Mouse (Mus musculus): ENCODE measurements around the gene Cdipt. TPM values are rescaled to one million over a fixed set of nuclear protein-coding genes. Genes with fewer than 3 reads are reported as not detected.
A peak's percentile ranks its signal among the peaks of the same experiment; 100 is the strongest.

Cdipt gene
- total RNA-seq, 2 experiments from 2014 or later, result 38.3 to 39.9 TPM

DNA sequence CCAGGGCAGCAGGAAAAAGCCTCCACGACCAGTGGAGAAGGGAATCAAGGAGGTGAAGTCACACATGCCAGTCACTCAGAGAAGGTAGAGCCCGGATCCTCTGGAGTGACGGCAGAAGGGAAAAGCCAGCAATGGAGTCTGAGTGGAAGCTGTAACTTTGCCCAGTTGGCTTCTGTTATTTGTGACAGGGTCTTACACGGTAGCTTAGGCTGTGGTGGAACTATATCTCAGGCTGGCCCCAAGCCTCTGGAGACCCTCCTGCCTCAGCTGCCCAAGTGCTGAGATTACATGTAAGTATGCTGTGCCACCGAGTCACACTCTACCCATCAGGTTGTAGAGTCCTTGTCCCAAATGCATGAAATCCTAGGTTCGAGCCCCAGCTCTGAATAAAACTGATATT lies 37.7 kb downstream of the Cdipt start:
- no peak for DNase-seq

DNA sequence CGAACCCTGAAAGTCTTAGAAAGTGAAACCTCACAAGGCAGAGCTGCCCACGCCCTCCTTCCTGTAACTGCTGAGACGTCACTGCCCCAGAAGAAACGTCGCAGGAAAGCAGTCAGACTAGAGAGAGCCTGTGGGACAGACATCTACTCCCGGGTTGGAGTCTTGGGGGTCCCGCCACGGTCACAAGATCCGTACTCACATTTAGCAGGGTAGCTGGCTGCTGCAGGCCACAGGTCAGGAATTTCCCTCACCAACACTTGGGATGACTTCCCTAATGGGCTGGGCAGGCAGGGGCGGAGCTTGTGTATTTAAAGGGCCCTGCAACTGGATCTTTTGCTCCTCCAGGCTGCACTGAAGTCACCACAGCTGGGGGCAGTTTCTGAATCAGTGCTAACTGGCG lies 38.6 kb downstream of the Cdipt start, which contains the start of gene Mvp:
Gene Mvp (minus strand): TSS at position 302 of the 400 bp plus-strand sequence.
- DNase-seq, result peak; percentile 58

DNA sequence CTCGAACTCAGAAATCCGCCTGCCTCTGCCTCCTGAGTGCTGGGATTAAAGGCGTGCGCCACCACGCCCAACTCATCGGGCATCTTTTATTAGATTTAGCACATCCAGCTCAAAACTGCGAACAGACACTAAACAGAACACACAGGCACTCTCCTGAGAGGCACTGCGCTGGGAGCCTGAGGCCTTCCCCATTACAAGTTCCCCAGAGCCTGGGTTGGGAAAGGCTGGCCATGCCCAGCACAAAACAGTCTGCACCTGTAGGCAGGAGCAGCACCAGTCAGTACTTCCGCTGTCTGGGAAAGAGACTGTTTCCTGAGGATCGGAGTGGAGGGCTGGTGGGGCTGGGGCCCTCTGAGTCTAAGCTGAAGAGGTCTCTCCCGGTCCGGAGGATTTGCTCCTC lies 39.3 kb downstream of the Cdipt start:
- no peak for DNase-seq

DNA sequence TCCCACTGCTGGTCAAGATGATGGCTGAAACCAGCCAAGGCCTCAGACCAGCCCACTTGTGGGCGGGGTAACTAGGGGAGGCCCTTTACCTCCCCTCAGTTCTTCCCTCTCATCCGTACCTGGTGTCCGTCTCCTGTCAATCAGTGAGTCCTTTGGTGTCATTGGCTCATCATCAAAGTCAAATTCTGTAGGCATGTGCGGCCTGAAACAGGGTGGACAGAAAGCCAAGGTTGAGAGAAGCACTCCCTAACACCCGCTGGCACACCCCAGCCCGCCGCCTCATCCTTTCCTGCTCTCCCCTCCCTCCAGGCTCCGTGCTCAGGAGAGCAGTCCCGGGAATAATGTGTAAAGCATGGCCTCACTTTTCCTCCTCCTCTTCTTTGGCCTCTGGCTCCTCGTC lies 40.4 kb downstream of the Cdipt start:
- DNase-seq, result no peak

DNA sequence TGATC lies 40.6 kb downstream of the Cdipt start, which contains the start of gene Pagr1b:
Gene Pagr1b (minus strand): TSS at position 4 of the 5 bp plus-strand sequence.
- no peak for DNase-seq

DNA sequence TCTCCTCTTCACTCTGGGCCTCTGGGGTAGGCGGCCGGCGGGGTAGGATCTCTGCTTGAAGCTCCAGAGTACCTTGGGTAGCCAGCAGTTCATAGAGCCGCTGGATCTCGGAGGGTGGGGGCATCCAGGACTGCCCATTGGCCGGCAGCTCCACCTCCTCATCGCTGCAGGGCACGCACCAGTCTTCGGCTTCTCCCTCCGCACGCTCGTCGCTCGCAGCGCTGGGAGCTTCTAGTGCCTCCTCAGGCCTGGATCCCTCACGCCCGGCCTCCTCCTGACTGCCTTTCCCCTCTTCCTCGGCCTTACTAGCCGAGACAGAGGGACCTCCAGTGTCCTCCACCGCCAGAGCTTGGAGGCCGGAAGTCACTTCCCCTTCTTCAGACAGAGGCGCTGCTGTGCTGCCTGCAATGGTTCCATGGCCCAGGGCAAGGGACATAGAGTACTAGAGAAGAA lies 40.8 kb downstream of the Cdipt start:
- DNase-seq, result no peak

DNA sequence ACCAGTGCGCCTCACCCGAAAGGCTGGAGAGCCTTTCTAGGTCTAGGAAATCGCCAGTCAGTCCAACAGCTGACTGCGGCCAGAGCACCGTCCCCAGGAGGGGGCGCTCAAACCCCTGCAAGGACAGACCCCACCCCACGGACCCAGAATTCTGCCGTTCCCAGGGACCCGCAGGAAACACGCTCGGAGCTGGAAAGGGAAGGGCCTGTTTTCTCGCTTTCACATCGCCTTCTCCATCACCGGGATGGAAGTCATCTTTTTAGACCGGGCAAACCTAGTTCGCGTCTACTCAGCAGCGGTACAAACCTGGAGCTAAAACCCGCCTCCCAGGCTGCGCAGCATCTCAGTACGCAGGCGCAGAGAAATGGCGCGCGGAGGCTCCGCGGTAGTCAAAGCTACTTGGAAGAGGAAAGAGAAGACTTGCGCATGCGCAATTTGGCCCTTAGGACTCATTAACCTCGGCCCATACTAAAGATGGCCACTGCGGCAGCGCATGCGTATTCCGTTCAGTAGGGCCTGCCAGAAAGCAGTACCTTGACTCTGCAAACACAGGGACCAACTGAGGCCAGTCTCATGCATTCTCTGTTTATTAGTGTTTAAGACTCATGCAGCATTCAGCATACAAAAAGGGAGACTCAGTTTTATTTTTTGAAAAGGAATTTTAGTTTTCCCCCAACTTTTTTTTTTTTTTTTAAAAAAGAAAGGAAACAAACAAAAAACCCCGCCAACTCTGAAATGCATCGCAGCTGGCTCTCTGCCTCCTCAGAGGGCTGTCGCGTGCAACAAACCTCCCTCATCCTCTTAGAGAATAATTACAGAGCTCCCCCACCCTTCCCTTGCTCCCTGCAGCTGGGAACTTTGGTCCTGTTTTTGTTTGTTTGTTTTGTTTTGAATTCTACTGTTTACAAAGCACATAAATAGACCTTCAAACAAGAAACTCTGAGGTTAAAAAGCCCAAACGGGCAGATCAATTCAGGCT lies 41.5 kb downstream of the Cdipt start, which contains the start of gene Pagr1a:
Gene Pagr1a (minus strand): TSS at position 382 of the 979 bp plus-strand sequence.
- DNase-seq, result peak; percentile 96

DNA sequence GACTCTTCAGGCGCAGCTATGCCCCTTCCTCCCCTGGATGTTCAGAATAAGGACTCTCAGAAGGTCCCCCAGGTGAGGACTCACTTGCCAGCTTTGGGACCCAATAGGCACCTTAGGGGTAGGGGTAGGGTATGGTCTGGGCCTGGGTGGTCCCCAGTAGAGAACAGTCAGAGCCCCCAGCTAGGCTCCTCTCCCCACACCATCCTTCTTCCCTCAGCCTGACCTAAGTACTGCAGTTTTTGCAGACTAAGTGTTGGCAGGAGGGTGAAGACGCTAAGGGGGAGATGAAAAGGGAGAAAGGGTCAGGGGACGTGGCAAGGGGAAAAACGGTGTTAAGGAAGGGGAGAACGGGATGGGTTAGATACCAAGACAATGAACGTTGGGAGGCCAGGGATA lies 42.2 kb downstream of the Cdipt start:
- DNase-seq, result no peak

DNA sequence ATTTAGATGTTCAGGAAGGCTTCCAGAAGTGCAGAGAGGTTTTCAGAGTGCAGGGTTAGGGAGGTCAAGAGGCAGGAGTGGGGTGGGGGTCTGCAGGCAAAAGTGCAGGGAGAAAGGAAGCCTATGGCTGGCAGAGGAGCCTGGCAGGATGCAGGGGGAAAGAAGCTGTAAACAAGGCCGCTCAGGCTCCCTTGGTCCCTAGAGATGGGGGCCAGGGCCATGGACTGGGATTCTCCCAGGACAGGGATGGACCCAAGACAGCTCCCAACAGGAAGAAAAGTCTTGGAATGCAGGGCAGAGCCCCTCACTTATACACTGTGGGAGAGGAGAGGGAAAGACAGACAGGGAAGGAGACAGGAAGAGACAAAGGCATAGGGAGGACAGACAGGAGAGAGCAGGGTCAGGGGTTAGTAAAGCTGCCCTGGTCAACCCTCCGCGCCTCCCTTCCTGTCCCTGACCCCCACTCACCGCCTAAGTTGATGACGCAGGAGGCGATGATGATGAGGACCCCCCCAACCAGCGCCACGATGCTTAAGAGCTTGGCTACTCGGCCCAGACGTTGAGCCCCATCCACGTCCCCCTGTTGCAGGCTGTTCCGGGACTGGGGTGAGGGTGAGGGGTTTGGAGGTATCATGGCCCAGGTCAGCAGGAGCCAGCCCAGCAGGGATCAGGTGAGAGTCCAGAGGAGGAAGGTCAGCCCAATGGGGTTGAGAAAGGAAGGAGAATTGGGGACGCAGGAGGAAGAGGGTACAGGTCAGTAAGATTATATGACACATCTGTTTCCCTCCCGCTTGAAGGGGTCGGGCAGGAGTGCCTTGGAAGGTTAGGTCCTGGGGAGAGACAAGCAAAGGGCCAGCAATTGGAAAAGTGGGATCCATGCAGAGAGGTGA lies 42.9 kb downstream of the Cdipt start:
- peak; percentile 14 for DNase-seq

DNA sequence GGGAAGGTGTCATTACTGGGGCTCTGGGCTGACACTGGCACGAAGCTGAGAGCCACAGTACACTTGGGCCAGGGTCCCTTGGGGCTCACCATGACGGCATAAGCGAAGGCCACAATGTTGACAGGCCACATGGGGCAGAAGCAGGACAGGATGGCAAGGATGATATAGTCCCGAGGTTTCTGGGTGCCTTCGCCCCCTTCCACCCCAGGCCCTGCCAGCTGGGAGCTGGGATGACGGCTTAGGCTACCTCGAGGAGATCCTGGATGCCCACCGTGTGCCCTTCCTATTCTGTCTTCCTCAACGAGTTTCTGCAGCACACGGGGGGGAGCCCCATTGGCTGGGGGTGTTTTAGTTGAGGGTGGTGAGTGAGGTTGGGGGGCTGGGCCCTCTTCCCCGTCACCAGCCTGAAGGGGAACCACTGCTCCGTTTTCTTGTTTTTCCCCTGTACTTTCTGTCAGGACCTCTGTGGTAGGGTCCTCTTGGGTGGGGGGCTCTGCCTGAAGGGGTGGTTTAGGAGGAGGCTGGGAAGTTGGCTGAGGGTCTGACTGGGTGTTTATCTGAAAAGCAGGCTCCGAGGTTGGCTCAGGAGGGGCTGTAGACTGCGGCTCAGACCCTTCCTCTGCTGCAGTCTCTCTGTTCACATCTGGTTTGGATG lies 43.7 kb downstream of the Cdipt start:
- no peak for DNase-seq

DNA sequence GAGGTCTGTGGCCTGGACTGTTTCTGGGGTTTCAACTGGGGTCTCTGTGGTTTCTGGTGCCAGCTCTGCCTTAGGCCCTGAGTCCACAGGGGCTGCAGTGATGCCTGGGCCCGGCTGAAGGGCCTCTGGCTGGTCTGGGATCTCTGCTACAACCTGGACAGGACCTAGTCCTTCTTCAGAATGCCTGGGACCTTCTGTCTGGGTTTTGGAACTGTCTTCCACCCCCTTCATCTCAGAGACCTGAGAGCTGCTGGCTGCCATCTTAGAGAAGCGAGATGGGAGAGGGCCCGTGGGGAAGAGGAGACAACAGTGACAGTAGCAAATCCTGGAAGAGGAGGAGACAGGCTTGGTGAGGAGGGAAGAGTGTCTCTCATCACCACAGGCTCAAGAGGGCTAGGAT lies 44.3 kb downstream of the Cdipt start:
- no peak for DNase-seq

DNA sequence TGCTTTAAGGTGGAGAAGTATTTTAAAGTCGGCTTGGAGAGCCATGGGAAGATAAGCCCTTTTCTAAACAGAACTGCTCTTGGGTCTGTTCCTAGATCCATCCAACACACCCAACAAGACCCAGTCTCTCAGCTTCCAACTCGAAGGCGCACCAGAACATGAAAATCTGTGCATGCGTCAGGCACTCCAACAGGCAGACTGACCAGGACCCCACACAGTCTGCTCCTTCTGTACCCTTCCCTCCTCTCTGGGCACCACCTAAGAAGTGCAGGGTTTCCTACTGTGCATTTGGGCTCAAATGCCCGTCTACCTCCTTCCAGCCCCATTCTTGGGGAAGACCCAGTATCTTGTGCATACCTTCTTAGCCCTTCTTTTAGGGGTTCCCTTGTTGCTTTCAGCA lies 44.8 kb downstream of the Cdipt start:
- DNase-seq, result no peak

DNA sequence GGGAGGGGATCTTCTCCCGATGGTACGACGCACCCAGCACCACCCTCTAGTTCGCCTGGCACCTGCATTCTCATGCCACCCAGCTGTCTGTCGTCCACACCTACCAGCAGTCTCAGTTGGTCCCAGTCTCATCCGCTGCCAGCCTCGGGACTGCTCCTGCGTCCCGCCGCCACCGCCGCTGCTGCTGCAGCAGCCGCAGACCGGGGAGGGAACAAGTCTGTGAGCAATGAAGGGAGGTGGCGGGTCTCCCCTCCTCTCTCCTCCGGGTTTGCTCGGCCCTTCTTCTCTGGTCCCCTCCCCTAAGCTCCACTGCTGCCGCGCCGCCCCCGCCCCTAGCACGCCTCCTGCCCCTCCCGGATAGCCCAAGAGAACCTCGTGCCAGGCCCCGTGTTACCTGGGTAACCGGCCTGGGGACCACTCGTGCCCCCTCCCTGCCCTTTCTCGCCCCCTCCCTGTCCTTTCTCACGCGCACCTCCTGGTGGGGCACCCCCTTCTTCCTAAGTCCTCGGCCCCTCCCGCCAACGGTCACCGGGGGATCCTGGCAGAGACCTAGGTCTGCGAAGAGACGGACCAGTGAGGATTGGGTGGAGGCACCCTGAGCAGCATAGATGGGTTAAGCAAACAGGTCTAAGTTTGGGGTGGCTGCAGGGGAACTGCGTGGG lies 45.3 kb downstream of the Cdipt start, which contains the start of the genes Gm42742 and Prrt2:
Gene Gm42742 (minus strand): TSS at position 197 of the 662 bp plus-strand sequence.
Gene Prrt2 (minus strand): TSS at position 311 of the 662 bp plus-strand sequence.
- DNase-seq, result peak; percentile 58

DNA sequence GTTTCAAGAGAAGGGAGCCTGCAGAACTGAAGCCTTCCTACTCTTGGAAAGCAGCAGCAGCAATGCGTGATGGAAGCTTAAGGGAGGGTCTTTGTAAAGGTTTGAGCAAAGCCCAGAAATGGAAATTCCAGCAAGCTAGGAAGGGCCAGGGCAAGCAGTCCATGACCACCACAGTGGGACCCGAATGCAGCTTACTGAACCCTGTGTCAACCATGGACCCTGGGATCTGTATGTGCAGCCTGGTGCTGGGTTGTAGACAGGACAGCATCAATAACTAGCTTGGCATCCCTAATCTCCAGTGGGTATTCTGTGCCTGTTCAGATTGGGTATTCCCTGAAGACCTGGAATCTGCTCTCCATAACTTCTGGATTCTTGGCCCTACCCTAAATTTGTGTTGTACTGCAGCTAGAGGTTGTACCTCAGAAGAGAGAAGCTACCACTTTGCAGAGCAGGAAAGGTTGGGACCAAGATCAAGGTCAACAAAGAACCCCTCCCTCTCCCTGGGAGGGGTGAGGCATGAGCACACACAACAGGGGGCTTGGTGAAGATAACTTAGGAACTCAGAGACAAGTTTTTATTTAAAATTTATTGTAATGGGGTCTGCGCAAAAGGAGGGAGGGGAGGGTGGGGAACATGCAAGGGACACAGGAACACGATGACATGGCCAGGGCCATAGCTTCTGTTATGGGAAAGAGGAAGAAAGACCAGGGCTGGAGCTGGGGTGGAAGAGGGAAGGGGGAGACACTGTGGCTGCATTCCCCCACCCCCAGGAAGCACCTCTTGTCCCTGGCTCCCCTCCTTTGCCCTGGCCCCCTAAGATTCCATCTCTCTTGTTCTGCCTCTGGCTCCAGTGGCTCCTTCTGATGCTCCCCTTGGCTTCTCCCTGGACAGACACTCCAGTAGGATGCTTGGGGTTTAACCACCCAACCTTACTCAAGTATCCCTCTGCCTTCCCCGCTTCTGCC lies 46.1 kb downstream of the Cdipt start:
- DNase-seq, result no peak

DNA sequence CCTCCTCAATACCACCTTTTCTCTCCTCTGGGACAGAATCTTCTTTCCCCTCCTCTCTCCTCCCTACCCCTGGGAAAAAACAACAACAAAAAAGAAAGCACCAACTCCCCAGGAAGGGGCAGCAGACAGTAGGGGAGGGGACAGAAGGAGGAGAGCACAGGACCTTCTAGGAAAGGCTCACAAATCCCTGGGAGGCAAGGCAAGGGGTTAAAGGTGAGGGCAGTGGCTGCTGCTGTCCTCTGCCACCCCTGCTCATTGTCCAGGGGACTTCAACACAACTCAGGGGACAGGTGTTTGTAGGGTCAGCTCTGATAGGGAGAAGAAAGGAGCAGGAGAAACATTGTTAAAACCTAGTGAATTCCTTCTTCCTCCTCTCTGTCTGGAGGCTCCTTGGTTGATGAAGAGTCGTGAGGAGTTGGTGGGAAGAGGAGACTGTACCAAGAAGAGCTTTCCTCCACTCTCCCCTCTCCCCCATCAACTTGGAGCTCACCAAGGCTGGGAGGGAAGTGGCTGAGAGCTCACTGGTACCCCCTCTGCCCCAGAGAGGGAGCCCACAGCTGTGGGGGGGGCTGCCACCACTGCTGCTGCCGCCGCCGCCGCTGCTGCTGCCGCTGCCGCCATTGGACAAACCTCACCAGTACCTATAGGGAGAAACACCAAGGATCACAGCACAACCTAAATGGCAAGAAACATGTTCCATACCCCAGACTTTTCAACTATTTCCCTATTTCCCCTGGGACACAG lies 47.0 kb downstream of the Cdipt start:
- no peak for DNase-seq

DNA sequence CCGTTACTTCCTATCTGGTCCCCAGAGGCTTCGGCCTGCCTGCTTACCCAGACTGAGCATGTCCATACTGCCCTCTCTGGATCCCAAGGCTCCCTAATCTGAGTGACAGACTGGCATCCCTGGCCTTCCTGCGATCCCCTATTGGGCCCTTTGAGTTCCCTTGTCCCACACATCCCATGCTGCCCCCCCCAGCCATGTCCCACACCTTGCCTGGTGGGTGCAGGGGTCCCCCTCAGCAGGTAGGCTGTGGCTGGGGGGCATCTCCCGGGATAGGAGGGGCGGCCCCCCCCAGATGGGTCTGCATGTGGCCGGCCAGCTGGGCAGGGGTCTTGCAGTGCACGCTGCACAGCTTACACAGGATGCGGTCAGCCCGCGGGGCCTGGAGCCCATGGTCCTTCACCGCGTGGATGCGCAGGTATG lies 47.6 kb downstream of the Cdipt start:
- DNase-seq, result peak; percentile 16

DNA sequence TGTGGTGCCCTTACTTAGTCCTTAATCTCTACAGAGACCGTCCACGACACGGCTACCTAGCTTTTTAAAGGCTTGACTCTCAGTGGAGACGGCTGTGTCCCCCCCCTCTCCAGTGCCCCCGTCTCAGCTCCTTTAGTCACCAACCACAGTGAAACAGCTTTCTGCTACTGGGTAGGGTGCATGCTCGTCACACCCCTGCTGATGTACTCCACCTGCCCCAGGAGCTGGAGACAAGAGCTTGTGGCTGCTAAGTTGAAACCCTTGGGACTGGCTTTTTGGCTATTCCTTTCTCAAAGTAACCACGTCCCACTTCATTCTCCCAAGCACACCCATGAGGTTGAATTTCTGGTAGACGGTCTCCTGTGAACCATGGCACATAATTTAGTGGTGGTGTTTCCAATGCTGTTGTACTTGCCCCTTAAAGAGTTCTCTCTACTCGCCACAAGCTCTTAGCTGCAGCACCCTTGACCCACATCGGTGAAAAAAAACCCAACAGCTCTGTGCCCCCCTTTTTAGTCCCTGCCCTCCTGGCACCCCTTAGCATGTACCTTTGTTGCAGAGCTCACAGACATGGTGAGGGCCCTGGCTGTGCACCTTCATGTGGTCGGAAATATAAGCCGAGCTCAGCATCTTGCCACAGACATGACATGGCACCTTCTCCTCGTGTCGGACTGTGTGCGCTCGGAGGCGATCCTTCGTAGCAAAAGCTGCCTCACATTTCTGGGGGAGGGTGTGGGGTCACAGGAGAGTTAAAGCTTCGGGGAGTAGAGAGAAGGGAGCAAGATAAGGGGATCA lies 48.4 kb downstream of the Cdipt start:
- no peak for DNase-seq

DNA sequence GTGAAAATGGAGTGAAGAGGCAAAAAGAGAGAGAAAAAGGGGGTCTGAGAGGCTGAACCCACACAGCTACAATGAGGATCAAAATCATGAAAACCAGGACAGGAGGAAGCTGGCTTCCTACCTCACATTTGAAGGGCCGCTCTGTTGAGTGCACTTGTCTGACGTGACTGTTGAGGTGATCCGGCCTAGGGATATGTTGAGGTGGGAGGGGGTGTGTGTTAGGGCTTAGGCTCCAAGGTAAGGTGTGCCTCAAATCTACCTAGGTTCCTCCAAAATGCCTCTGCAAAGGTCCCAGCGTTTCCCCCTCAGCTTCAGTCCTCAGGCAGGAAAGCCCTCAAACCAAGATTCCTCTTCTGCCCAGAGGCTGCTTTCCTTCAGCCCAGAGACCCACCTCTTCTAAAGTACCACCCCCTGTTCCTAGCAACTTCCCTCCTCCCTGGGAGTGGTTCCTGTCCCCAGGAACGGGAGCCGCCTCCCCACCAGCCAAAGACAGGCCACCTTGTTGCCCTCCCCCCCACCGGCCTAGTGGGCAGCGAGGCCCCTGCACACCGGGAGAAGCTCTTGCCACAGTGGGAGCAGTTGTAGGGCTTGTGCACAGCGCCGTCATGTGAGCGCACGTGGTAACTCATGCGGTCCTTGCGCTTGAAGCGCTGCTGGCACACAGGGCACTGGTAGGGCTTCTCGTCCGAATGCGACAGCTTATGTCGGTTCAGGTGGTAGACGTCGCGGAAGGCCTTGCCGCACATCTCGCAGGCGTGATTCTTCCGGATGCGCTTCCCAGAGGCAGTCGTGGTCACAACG lies 49.2 kb downstream of the Cdipt start:
- peak; percentile 67 for DNase-seq
